Mouse (Mus musculus) embryo, embryonic 11.5 days (tissue): ENCODE results near the gene Cd200r4.
A peak's percentile ranks its signal among the peaks of the same experiment; 100 is the strongest.
"Not testable (repeated sequence)": the region's sequence is repeated elsewhere in the genome, so short reads cannot be mapped to it uniquely, and the experiment has no call there.

Source experiments
- DNase-seq: peaks from one replicate; pipeline ENCODE4 v3.0.0-alpha.2; 2012; ENCODE audit warnings: low read depth, low spot score

Cd200r4 gene

DNA sequence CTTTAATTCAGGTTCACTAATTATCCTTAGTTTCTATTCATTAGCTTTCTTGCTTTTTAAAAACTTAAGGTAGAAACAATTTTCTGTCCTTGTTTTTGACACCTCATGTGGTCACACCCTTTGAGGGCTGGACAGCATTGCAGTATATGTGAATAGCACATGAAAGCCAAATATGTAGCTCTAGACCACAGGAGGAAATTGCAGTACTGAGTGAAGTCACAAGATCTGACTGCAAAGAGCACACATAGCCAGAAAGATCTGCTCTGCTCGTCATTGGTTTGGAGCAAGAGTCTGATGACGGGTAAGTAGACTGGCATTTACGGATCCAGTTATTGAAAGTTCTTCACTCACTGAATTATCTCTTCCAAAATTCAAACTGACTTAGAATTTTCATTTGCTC, at the start of gene Cd200r4:
Cd200r4 (plus strand) TSS at position 190 of the 400 bp plus-strand sequence.
- no peak for DNase-seq

DNA sequence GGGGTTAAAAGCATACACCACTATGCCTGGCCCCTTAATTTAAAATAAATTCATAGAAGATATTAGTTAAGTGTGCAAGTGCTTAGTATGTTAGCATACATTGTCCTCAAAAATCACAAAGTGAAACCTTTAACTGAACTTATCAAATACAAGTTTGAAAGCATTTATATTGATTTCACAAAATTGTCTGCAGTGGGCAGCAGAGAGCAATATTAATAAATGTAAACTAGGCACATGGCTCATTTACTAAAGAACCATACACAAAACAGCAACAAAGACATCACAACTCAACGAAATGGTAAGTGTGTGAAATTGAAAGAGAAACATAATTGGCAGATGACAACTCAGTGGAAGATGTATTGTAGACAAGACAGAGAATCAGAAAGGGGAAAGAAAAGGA, 49.7 kb upstream of the Cd200r4 start:
- DNase-seq: no peak

DNA sequence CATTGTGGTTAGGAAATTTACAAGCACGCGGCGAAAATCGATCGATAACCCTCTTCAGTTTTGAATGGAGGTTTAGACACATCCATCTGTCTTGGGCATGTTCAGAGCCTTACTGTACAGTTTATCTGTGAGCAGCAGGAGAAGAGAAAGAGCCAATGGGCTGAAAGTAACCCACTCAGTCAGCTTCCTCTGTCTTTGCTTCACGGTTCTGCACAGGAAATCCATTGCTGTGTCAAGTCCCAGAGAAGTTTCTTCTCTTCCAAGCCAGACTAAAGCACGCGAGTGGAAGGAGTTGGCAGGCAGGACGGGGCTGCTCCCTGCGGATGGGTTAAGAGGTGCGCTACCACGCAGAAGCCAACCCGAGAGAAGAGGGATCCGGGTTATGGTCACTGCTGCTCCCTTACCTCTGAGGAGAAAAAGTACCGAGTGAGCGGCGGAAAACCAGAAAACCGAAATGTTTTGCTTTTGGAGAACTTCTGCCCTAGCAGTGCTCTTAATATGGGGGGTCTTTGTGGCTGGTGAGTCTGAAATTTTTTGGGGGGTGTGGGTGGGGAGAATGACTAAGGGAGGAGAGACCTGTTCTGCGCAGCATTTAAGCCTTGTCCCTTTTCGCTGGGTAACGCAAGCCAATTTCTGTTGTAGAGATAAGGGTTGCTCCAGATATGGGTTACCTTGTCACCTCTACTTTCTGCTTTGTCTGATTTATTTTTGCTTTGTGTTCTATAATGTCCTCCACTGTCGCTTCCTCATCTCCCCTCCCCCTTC, 45.8 kb upstream of the Cd200r4 start, which contains the start of gene Cd200r1:
Cd200r1 (plus strand) TSS at position 182 of the 765 bp plus-strand sequence.
- no peak for DNase-seq

DNA sequence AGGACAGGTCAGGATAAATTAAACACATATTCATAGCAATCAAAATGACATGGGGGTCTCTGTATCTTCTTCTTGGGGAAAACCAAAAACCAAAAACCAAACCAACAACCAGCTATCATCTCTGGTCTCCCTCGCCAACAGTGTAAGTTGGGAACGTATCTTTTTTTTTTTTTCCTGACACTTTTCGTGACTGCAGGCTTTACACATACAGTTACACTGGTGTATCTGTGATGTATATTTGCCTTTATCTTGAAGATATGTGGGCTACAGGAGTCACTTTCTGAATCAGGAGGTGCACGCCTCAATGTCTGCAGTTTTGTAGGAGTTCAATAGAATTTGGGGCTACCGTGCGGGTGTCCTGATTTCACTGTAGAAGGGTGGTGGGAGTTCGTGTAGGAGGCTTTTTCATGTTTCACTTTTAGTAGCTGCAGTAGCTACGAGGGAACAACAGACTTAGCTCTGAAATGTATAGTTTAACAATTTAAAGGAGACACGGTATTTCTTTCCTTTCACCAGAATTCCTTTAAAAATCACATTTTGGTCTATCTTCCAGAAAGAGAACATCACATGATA, 45.1 kb upstream of the Cd200r4 start:
- DNase-seq: no peak

DNA sequence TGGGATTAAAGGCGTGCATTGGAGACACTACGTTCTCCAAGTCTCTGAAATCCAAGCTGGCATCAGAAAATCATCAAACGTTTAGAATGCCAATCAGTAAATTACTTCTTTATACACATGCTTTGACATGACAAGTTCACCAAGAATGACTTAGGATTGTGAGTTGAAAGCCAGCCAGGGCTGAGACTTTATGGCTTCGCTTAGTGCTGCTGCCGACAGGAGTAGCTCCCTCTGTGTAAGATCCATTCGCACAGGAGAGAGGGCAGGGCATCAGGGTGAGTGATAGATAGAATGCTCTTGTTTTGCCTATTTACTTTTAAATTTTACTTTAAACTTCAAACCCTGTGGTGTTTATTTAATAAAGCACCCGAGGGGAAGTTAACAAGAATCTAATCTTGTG, 44.0 kb upstream of the Cd200r4 start:
- DNase-seq: no peak

DNA sequence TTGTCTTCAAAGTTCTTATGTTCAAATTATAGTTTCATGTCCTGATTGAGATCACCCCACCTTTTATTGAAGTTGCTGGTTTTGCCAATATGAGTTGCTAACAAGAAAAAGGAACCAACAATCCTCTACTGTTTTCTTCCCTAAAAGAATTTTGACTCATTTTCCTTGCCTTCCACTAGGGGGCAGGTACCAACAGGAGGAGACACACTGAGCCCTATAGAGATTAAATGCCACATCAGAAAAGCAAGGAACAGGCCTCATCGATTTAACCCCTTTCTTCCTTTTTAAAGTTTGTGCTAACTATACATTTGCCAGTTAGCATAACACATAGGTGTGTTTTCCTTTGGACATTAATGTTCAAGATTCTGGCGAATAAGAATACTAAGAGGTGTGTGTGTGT, 43.6 kb upstream of the Cd200r4 start:
- DNase-seq: peak; percentile 30

DNA sequence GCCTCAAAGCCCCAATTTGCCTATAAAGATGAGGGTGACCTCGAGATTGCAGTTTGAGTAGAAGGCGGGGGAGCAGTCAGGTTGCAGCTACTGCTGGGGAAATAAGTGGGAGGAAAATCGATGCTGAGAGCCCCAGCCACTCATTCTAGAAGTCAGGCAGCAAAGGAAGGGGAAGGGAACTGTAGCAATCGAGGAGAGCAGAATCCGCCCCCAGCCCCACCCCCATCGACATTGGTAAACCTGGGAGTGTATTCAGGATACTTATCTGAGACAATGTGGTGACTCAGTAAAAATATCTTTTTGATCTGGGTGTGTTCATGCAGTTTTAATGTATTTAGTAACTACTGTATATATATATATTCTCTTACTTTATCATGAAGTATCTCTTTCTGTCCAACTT, 39.0 kb upstream of the Cd200r4 start:
- no peak for DNase-seq

DNA sequence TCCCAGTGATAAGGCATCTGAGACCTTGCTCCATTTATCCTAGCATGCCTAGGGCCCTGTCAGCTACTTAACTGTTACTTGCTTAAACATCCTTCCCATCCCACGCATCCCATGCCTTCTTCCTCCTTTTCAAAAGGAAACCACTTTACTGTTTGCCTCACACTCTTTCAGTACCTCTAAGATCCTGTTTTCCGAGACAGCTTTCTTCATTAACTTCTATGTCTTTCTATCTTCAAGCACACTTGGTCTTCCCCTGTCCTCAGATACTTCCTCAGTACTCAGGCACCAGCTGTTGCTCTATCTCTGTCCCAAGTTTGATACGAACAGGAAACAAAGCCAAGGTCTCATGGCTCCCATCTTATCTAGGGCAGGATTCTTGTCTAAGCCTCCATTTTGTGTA, 37.9 kb upstream of the Cd200r4 start:
- DNase-seq: no peak

DNA sequence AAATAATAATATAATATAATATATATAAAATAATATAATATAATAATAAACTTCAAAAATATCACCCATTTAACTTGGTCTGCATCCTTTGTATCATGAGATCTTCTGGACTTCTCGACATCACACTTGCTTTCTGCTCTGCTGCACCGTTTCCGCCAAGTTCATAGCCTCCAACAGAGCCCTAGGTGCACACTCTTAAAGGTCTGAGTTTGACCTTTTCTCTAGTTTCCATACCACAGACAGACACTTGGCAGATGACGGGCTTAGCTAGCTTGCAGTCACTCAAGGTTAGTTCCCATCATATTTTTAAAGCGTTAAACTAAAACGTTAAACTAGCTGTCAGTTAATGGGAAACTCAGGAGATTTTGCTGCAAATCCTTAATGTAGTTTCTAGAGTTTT, 37.3 kb upstream of the Cd200r4 start:
- DNase-seq: no peak

DNA sequence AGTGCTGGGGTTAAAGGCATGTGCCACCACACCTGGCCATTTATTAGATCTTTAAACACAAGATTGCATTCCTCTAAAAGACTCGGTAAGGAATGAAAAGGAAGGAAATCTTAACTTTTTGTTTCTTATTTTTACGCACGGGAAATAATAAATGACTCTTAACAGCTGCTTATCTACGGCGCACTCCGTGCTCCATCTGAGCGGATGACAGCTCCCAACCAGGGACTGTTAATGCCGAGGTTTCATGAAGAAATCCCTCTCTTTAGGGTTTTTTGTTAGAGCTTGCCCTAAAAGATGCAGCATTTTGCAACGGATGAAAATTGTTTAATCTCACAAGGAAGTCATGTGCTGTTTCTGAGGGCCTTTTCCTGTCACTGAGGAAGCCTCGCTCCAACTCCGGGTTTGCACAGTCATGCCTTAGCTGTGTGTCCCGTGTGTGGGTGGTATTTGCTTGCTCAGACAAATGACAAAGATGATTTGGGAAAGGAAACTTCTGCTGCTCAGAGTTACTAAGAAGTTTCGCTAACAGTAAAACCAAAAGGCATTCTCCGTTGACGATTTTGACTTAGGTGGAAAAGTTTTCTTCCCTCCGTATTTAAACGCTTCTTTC, 32.9 kb upstream of the Cd200r4 start:
- DNase-seq: no peak

DNA sequence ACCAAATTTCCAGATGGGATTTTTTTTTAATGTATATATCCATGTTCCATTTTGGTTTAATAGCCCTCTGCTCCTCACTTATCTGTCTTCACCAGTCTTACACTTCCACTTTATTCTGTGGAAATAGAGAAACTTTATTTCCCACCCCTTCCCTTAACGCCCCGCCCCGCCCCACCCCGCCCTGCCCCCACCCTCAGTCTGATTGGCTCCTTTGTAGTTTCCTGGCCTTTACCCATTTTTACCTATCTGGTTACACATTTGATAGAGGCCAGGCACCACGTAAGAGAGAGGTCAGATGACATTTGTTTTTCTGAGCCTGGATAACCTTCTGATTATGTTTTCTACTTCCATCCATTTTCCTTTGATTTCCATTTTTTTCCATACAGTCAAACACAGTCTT, 32.0 kb upstream of the Cd200r4 start:
- DNase-seq: no peak

DNA sequence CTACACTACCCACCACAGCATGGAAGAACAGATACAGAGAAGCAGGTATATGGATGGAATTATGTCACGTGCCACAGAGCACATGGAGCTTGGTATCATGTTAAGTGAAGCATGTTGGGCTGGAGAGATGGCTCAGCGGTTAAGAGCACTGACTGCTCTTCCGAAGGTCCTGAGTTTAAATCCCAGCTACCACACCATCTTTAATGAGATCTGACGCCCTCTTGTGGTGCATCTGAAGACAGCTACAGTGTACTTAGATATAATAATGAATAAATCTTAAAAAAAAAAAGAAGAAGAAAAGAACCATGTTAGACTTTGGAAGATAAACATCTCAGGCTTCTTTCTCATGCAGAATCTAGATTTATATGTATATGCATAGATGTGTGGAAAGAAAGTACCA, 30.8 kb upstream of the Cd200r4 start:
- no peak for DNase-seq

DNA sequence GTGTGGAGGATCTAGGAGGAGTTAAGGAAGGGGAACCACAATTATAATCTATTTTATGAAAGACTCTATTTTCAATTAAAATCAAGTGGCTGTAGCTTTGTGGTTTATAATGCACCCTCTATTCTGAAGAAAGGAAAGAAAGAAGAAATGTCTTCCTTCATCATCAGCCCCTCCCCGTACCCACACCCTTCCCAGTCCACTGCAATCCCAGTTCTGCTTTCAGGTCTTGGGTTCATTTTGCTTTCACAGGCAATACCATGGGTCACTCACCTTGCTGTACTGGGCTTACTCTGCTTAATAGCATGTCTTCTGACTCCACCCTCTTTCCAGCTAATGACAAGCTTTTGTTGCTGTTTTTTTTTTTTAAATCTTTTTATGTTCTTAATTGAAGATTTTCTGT, 24.6 kb upstream of the Cd200r4 start:
- no peak for DNase-seq

DNA sequence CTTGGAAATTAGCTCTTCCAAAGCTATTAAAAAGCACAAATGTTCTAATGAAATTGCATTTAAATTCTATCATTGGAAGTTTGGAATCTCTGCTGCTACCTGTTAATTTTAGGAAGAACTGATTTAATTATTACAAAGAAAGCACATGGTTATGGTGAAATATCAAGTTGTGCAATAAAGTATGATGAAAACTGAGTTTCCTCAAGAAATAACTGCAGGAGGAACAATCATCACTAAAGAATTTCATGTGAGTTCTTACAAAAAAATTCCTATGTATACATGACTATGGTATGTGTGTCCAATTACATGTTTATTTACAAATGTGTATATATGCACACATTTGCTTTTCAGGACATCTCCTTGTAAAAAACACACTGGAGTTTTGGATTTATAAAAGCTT, 17.1 kb upstream of the Cd200r4 start:
- no peak for DNase-seq

DNA sequence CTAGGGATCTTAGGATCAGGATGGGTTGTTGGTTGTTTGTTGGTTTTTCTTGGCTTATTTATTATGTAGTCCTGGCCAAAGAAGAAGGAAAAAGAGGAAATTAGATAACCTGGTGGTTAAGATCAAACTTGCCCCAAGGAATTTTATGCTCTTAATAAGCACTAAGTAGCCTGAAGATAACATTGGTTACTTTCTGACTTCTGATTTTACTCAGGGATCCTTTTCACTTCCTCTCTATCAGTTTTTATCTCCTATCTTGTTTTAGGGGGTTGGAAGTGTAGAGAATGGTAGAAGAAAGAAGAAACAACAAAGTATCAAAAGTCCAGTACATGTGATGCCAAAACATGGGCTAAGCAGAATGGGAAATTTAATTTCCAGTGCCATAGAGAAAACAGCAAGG, 5.6 kb upstream of the Cd200r4 start:
- DNase-seq: no peak

DNA sequence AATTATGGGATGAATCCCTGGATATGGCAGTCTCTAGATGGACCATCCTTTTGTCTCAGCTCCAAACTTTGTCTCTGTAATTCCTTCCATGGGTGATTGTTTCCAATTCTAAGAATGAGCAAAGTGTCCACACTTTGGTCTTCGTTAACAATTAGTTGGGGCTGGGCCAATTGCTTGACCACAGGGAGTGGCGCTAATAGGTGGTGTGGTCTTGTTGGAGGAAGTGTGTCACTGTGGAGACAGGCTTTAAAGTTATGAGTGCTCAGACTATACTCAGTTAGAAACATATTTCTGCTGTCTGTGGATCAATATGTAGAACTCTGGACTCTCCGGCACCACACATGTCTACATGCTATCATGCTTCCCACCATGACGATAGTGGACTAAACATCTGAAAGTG, 1.3 kb upstream of the Cd200r4 start:
- not testable (repeated sequence) for DNase-seq

DNA sequence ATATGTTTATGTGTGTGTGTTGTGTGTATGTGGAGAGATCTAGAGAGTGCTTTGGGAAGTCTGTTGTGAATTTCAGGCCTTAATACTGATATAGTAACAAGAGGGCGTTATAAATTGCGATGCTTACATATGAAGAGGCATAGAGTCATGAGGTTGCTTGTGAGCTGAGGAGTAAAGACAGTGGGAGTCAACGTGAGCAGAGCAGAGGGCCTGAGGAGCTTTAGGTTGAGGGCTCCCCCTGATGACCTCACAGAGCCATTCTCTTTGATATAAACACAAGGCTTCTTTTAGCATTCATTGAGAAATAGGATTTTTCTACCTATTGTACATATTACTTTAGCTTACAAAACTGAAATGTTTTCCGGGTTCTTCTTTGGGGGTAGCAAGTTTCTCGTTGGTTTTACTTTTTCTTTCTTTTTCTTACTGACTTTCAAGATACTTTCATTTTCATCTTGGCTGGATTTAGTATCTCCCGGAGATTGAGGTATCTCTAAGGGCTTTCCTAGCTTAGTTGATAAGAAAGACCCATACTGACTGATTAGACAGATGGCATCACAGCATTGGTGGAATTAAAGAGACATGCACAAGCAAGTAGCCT, 1.0 kb downstream of the Cd200r4 start:
- DNase-seq: no peak

DNA sequence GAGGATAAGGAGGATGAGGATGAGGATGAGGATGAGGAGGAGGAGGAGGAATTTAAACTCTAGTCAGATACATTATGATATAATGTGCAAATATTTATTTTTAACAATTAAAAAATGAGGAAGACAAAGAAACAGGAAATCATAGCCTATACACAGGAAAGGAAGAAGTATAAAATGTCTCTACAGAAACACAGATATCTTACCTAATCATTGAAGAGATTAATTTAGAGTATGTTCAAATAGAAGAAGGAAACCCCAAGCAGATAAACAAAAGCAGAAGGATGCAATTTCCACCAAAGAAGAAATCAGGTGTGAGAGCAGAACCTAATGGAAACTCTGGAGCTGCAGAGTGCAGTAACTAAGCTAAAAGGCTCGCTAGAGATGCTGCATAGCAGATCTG, 6.5 kb downstream of the Cd200r4 start:
- DNase-seq: no peak

DNA sequence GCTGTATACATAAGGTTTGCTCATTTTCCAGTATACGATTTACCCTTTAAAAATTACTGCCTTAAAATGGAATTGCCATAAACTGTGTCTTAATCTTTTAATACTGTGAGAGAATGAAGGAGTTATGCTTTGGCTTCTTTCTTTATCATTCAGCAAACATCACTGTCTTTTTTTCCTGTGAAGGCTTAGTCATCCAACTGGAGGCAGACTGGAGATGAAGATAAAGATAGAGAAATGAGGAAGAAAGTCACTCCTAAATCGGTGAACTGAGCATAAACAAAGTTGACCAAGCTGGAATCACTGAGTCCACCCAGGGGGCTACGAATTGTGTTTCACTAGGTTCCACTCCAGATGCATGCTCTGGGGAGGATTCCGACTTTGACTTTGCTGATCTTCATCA, 9.0 kb downstream of the Cd200r4 start:
- no peak for DNase-seq

DNA sequence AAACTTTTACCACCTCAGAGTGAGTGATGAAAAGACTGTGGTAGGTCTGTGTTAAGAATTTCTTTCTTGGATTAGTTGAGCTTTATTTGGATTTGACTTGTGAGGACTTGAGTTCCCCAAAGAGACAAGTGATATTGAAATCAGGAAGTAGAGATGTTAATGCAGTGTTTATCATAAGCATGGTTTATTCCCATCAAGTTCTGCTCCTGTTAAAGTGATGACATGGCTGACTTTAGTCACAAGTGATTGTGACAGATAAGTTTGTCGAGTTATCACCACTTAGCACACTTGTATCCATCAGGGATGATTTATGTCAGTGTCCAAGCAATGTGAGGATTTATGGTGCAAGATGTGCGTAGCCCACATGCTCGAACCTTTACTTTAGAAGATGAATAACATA, 20.8 kb downstream of the Cd200r4 start:
- no peak for DNase-seq

DNA sequence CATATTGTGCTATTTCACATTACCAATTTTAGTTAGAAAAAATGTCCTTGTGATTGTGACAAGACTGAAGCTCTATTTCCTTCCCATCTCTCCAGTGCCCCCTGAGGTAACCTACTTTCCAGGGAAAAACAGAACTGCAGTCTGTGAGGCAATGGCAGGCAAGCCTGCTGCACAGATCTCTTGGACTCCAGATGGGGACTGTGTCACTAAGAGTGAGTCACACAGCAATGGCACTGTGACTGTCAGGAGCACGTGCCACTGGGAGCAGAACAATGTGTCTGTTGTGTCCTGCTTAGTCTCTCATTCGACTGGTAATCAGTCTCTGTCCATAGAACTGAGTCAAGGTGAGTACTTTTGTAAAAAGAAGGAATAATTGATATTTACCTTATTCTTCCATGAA, 21.7 kb downstream of the Cd200r4 start:
- not testable (repeated sequence) for DNase-seq

DNA sequence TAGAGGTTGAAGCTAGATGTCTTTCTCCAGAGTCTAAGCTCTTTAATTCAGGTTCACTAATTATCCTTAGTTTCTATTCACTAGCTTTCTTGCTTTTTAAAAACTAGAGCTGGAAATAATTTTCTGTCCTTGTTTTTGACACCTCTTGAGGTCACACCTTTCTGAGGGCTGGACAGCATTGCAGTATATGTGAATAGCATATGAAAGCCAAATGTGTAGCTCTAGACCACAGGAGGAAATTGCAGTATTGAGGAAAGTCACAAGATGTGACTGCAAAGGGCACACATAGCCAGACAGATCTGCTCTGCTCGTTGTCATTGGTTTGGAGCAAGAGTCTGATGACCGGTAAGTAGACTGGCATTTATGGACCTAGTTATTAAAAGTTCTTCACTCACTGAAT, 55.3 kb downstream of the Cd200r4 start, which contains the start of gene Cd200r2:
Cd200r2 (plus strand) TSS at position 301 of the 400 bp plus-strand sequence.
- no peak for DNase-seq

DNA sequence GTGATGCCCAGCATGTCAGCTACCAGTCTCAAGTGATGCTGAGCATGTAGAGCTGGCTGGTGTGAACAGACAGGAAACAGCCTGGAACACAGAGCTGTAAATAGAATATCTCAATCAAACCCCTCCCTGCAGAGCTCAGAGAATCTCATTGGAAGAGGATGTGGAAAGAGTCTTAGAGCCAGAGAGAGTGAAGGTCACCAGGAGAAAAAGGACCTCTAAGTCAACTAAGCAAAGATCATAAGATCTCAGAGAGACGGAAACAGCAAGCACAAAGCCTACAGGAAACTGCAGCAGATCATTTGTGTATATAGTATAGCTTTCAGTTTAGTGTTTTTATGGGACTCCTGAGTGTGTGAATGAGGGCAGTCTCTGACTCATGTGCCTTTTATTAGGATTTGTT, 63.6 kb downstream of the Cd200r4 start:
- no peak for DNase-seq
